Mouse (Mus musculus): ENCODE measurements around the gene Gtf3c5. TPM values are rescaled to one million over a fixed set of nuclear protein-coding genes. Genes with fewer than 3 reads are reported as not detected.

Gtf3c5 gene
- total and polyA plus RNA-seq, 3 experiments, result 22.5 to 50.2 TPM; not detected in 1

DNA sequence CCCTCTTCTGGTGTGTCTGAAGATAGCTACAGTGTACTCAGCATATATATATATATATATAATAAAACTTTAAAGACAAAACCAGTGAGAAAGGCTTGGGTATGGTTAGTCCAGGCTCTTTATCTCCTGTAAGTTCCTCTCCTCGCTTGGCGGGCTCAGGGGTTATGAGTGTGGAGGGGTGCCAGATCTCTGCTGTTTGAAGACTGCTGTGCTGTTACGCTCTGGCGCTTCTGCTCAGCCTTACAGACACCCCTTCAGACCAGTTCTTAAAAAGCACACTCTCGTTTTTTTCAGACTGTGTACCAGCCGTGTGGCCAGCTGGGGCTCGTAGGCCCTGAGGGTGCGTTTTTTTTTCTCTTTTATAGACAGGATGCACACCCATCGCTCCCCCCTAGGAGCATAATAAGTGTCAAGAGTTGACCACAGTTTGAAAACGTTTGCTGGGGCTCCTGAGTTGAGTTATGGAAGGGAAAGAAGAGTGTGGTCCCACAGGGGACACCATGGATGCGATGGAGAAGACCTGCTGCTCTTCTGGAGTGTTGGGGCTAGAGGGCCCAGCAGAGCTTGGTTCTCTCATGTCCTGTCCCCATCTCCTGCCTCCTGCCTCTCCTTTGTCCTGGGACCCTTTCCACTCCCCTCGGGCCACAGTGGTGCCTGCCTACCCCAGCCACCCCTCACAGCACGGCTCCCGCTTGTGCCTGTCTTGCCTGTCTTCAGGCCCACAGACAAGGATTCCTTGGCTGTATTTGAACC, 22.4 kb upstream of the Gtf3c5 start:
- H3K36me3 ChIP-seq (ENCODE audit: control insufficient read depth in 1 of 2, insufficient read depth in 2 of 2, low read length in 2 of 2), result peaks cover 2 to 59% of the 10 kb centered on the region in 2 experiments; a peak in 3 of 4 replicates
- TF ChIP-seq MXI1 (IDR thresholded peaks at IDR 0.05; ENCODE audit: low read depth, low read length) (no peak), UBTF (IDR thresholded peaks at IDR 0.05; ENCODE audit: borderline replicate concordance, insufficient read depth, low read depth, low read length) (no peak), NELFE (IDR thresholded peaks at IDR 0.05; ENCODE audit: low read depth, low read length) (peak; percentile 54; the same call in 1 of the 2 replicates), POLR2A (IDR thresholded peaks at IDR 0.05; ENCODE audit: control insufficient read depth in 1 of 2, insufficient read depth in 1 of 2, low read depth in 1 of 2, low read length in 2 of 2, poor library complexity in 1 of 2) (peak; percentile 31 to 71; a peak in 2 of 4 replicates), ZKSCAN1 (IDR thresholded peaks at IDR 0.05; ENCODE audit: low read depth, low read length) (no peak), CHD1 (IDR thresholded peaks at IDR 0.05; ENCODE audit: low read depth, low read length) (peak; percentile 42; the same call in 1 of the 2 replicates), NRF1 (IDR thresholded peaks at IDR 0.05; ENCODE audit: insufficient read depth, low read depth, low read length, poor library complexity, severe bottlenecking) (no peak), SIN3A (IDR thresholded peaks at IDR 0.05; ENCODE audit: low read length) (peak; percentile 68; the same call in 1 of the 2 replicates), JUND (IDR thresholded peaks at IDR 0.05; ENCODE audit: low read depth, low read length) (no peak), ZC3H11A (IDR thresholded peaks at IDR 0.05; ENCODE audit: low read depth, low read length) (no peak), BHLHE40 (IDR thresholded peaks at IDR 0.05; ENCODE audit: borderline replicate concordance, low read depth, low read length) (no peak), KAT2A (conservative IDR thresholded peaks at IDR 0.05; ENCODE audit: low read depth, low read length) (no peak), POLR2AphosphoS2 (IDR thresholded peaks at IDR 0.05; ENCODE audit: low read length) (peak; percentile 28), MAFK (IDR thresholded peaks at IDR 0.05; ENCODE audit: borderline replicate concordance, low read depth, low read length) (no peak), ZNF384 (IDR thresholded peaks at IDR 0.05; ENCODE audit: low read depth, low read length) (peak; percentile 93), CHD2 (IDR thresholded peaks at IDR 0.05; ENCODE audit: low read length) (no peak), POLR2AphosphoS5 (IDR thresholded peaks at IDR 0.05; ENCODE audit: borderline replicate concordance, low read depth, low read length) (peak; percentile 60; the same call in 1 of the 2 replicates), ZMIZ1 (IDR thresholded peaks at IDR 0.05; ENCODE audit: low read depth, low read length) (no peak), EP300 (IDR thresholded peaks at IDR 0.05; ENCODE audit: low read depth in 1 of 2, low read length in 2 of 2) (peak in 1 of 2 experiments; percentile 77; a peak in 2 of 4 replicates), GABPA (IDR thresholded peaks at IDR 0.05; ENCODE audit: low read depth, low read length) (no peak), ETS1 (IDR thresholded peaks at IDR 0.05; ENCODE audit: low read depth, low read length) (peak; percentile 86; the same call in 1 of the 2 replicates), E2F4 (IDR thresholded peaks at IDR 0.05; ENCODE audit: borderline replicate concordance, low read depth, low read length) (peak; percentile 94), TCF12 (IDR thresholded peaks at IDR 0.05; ENCODE audit: low read depth, low read length) (peak; percentile 74), HCFC1 (IDR thresholded peaks at IDR 0.05; ENCODE audit: low read depth, low read length) (peak; percentile 47; the same call in 1 of the 2 replicates), ELF1 (IDR thresholded peaks at IDR 0.05; ENCODE audit: low read depth, low read length) (no peak), GATA1 (IDR thresholded peaks at IDR 0.05; ENCODE audit: low read depth, low read length) (peak; percentile 60; the same call in 1 of the 2 replicates), TAL1 (IDR thresholded peaks at IDR 0.05; ENCODE audit: low read length) (no peak), MYB (IDR thresholded peaks at IDR 0.05; ENCODE audit: low read depth, low read length) (no peak), TBP (IDR thresholded peaks at IDR 0.05; ENCODE audit: low read depth, low read length) (peak; percentile 86), RCOR1 (IDR thresholded peaks at IDR 0.05; ENCODE audit: low read depth, low read length) (no peak; the same call in 1 of the 2 replicates), MAZ (IDR thresholded peaks at IDR 0.05; ENCODE audit: low read depth, low read length) (no peak), MYC (IDR thresholded peaks at IDR 0.05; ENCODE audit: low read depth, low read length) (no peak), MEF2A (IDR thresholded peaks at IDR 0.05; ENCODE audit: extremely low read depth, insufficient replicate concordance, low read depth, low read length, poor library complexity, severe bottlenecking) (no peak), USF1 (IDR thresholded peaks at IDR 0.05; ENCODE audit: low read depth, low read length) (no peak), SMC3 (IDR thresholded peaks at IDR 0.05; ENCODE audit: low read depth, low read length) (no peak), MAX (IDR thresholded peaks at IDR 0.05; ENCODE audit: low read length) (no peak)

More for the DNA sequence above, 22.4 kb upstream of the Gtf3c5 start:
- peak; percentile 97 for DNase-seq (ENCODE audit: low read depth, low spot score)
- Histone ChIP-seq H3K4me1 (ENCODE audit: control insufficient read depth in 1 of 2, insufficient read depth in 2 of 2, low read length in 2 of 2) (peaks cover 20 to 62% of the 10 kb centered on the region in 2 experiments), H3K27ac (ENCODE audit: control insufficient read depth, low read depth, low read length) (peak overlapping the region; percentile 93), H3K4me3 (ENCODE audit: control insufficient read depth in 1 of 2, insufficient read depth in 1 of 2, low read depth in 2 of 2, low read length in 2 of 2) (peak overlapping the region; percentile 5 to 8; a peak in 2 of 4 replicates), H3K27me3 (ENCODE audit: control insufficient read depth in 1 of 2, insufficient read depth in 2 of 2, low read length in 2 of 2) (no peaks in the 10 kb centered on the region), H3K9ac (ENCODE audit: control insufficient read depth, low read depth, low read length, poor library complexity, severe bottlenecking) (peak overlapping the region; percentile 59), H3K79me2 (ENCODE audit: control insufficient read depth, insufficient read depth, low read length, poor library complexity) (peaks cover 2% of the 10 kb centered on the region; the same call in 1 of the 2 replicates), H3K9me3 (replicated peaks; ENCODE audit: insufficient read depth, low read length) (no peaks in the 10 kb centered on the region)

All from MEL (cell line).